Mouse (Mus musculus) heart, postnatal 0 days (tissue): ENCODE data around the gene Tead3.

ENCODE experiments used
- CTCF ChIP-seq: IDR thresholded peaks from 2 replicates; pipeline ENCODE4 v1.5.1; 2016; ENCODE audit warnings: antibody characterized with exemption, control low read depth, low read depth
- EP300 ChIP-seq: IDR thresholded peaks from 2 replicates; pipeline ENCODE4 v1.6.1; 2016; ENCODE audit warnings: antibody characterized with exemption, low read depth

DNA sequence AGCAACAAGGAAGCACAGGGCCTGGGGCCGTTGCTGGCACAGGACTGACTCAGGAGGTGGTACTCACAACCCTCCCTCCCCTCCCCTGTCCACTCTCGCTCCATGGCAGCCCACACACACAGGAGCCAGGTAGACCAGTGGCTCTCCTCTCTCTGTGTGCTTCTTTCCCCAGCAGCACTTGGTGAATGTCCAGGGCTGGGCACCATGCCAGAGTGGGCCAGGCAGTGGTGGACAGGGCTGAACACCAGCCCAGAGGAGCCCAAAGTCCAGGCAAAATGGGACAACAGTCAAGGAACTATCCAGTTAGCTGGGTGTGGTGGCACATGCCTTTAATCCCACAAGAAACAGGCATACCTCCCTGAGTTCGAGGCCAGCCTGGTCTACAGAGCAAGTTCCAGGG is 60.4 kb downstream of the Tead3 start:
- TF ChIP-seq CTCF, result no peak
- no peak for TF ChIP-seq EP300
